Mouse (Mus musculus) limb, embryonic 15.5 days (tissue): ENCODE results near the gene Dync1i1. TPM values are rescaled to one million over a fixed set of nuclear protein-coding genes. Genes with fewer than 3 reads are reported as not detected.

Experiments
- polyA plus RNA-seq: library from polyadenylated mRNA; unstranded; fragments of >200 nt; fragmentation: Nextera tagmentation; extraction: Ambion mirVana; gene quantifications from 2 replicates; pipeline ENCODE4 v1.2.1, GENCODE M21; 2015

Gene Dync1i1
- polyA plus RNA-seq, 1 experiment from 2014 or later, result 8.6 TPM

Other genes starting within 250 kb of the Dync1i1 start
- gene Pdk4, start 229.3 kb upstream of the Dync1i1 start, polyA plus RNA-seq, result 2.2 and 7.5 TPM in 2 replicates